Mouse (Mus musculus): ENCODE results near the gene Npr1.
A peak's percentile ranks its signal among the peaks of the same experiment; 100 is the strongest.

The Npr1 gene

GRCm38 (mm10) chr3:90475831-90476611 lies 10.4 kb upstream of the Npr1 start, which contains the start of gene Ilf2:
Ilf2 (plus strand) TSS chr3:90476126.
- peak; percentile 99 for DNase-seq (ENCODE audit: low read depth, low spot score)

- DNase-seq (ENCODE audit: low read depth, low spot score), result no peak
Observed at GRCm38 (mm10) chr3:90475151-90475830, 9.6 kb upstream of the Npr1 start.

GRCm38 (mm10) chr3:90472213-90472612 lies 6.5 kb upstream of the Npr1 start:
- DNase-seq (ENCODE audit: low read depth, low spot score), result peak; percentile 82

- DNase-seq (ENCODE audit: low read depth, low spot score), result no peak
Observed at GRCm38 (mm10) chr3:90467618-90468300, 2.1 kb upstream of the Npr1 start.

- peak; percentile 90 for DNase-seq (ENCODE audit: low read depth, low spot score)
Observed at GRCm38 (mm10) chr3:90466311-90466766, 673 bp upstream of the Npr1 start.

- no peak for DNase-seq (ENCODE audit: low read depth, low spot score)
Observed at GRCm38 (mm10) chr3:90465081-90465685, 483 bp downstream of the Npr1 start.

GRCm38 (mm10) chr3:90464552-90465080 lies 1.1 kb downstream of the Npr1 start:
- DNase-seq (ENCODE audit: low read depth, low spot score), result peak; percentile 69

- DNase-seq (ENCODE audit: low read depth, low spot score), result no peak
Observed at GRCm38 (mm10) chr3:90462579-90462978, 3.1 kb downstream of the Npr1 start.

GRCm38 (mm10) chr3:90461935-90462334 lies 3.7 kb downstream of the Npr1 start:
- no peak for DNase-seq (ENCODE audit: low read depth, low spot score)

GRCm38 (mm10) chr3:90460315-90460714 lies 5.4 kb downstream of the Npr1 start:
- no peak for DNase-seq (ENCODE audit: low read depth, low spot score)

- DNase-seq (ENCODE audit: low read depth, low spot score), result no peak
Observed at GRCm38 (mm10) chr3:90459727-90460126, 5.9 kb downstream of the Npr1 start.

GRCm38 (mm10) chr3:90454931-90455330 lies 10.7 kb downstream of the Npr1 start:
- peak; percentile 86 for DNase-seq (ENCODE audit: low read depth, low spot score)

- peak; percentile 86 for DNase-seq (ENCODE audit: low read depth, low spot score)
Observed at GRCm38 (mm10) chr3:90451396-90452095, 14.1 kb downstream of the Npr1 start.

- DNase-seq (ENCODE audit: low read depth, low spot score), result no peak
Observed at GRCm38 (mm10) chr3:90450874-90451273, 14.8 kb downstream of the Npr1 start.

- peak; percentile 80 for DNase-seq (ENCODE audit: low read depth, low spot score)
Observed at GRCm38 (mm10) chr3:90448626-90449025, 17.0 kb downstream of the Npr1 start.

GRCm38 (mm10) chr3:90447123-90447494 lies 18.6 kb downstream of the Npr1 start:
- DNase-seq (ENCODE audit: low read depth, low spot score), result peak; percentile 89

GRCm38 (mm10) chr3:90446389-90447122 lies 19.1 kb downstream of the Npr1 start:
- DNase-seq (ENCODE audit: low read depth, low spot score), result peak; percentile 100

GRCm38 (mm10) chr3:90445417-90446200 lies 20.1 kb downstream of the Npr1 start:
- peak; percentile 55 for DNase-seq (ENCODE audit: low read depth, low spot score)

GRCm38 (mm10) chr3:90443977-90444376 lies 21.7 kb downstream of the Npr1 start:
- DNase-seq (ENCODE audit: low read depth, low spot score), result peak; percentile 60
